Mouse (Mus musculus) right cerebral cortex, postnatal 10 days (tissue): ENCODE data around the gene Foxp4.

Source experiments
- DNase-seq, 2 experiments: peaks; one replicate each; pipeline ENCODE4 v3.0.0; 2021; ENCODE audit warnings: low spot score in 2 of 2

Gene Foxp4

GRCm38 (mm10) chr17:47936591-47936990 lies 12.1 kb upstream of the Foxp4 start:
- no peak for DNase-seq

DNA sequence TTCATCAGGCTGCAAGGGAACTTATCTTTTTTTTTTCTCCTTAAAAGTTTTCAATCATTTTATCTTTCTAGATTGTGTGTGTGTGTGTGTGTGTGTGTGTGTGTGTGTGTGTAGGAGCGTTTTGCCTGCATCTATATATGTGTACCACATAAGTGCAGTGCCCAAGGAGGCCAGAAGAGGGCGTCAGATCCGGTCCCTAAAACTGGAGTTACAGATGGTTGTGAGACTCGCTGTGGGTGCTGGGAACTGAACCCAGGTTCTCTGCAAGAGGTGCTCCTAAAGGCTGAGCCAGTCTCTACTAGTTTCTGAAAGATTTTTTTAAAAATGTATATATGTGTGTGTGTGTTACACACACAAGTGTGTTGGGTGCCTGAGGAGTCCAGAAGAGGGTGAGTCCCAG lies 5.0 kb upstream of the Foxp4 start:
- DNase-seq, result no peak

GRCm38 (mm10) chr17:47925988-47926387 lies 1.5 kb upstream of the Foxp4 start:
- DNase-seq, result no peak

- no peak for DNase-seq
These were observed 988 bp upstream of the Foxp4 start for GRCm38 (mm10) chr17:47925340-47925926.

- DNase-seq, result peak in 1 of 2 experiments; percentile 49
These were observed 615 bp downstream of the Foxp4 start for GRCm38 (mm10) chr17:47923678-47924382.

GRCm38 (mm10) chr17:47923011-47923677 lies 1.3 kb downstream of the Foxp4 start:
- peak in 1 of 2 experiments; percentile 43 for DNase-seq

- DNase-seq, result no peak
These were observed 1.9 kb downstream of the Foxp4 start for GRCm38 (mm10) chr17:47922579-47922978.

- no peak for DNase-seq
These were observed 2.3 kb downstream of the Foxp4 start for GRCm38 (mm10) chr17:47922116-47922515.

- DNase-seq, result no peak
These were observed 3.2 kb downstream of the Foxp4 start for GRCm38 (mm10) chr17:47921136-47921665.

GRCm38 (mm10) chr17:47919826-47920225 lies 4.6 kb downstream of the Foxp4 start:
- DNase-seq, result no peak

- DNase-seq, result no peak
These were observed 6.5 kb downstream of the Foxp4 start for GRCm38 (mm10) chr17:47917907-47918306.

GRCm38 (mm10) chr17:47917212-47917611 lies 7.2 kb downstream of the Foxp4 start:
- DNase-seq, result no peak

DNA sequence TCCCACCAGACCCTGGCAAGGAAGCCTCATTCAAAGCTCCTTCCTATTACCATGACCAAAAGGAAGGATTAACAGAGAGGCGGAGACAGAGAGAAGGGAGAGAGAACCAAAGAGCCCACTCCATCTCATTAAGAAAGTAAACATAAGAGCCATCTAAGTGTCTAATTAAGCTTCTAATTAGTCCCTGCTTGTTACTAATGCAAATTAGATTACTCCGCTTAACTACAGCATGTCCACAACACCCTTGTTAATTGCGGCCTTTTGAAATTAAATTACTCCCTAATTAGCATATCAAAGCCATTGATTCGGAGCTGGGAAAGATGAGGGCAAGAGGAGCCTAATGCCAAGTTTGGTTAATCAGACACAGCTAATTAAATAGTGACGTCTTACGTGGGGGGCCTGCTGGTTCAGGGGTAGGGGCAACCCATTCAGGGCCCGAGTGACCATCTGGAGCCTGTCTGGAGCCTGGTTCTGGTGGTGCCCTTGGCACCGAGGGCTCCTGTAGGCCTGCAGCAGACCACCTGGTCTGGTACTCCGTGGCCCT lies 9.7 kb downstream of the Foxp4 start:
- no peak for DNase-seq

- DNase-seq, result peak in 1 of 2 experiments; percentile 34
These were observed 15.1 kb downstream of the Foxp4 start for GRCm38 (mm10) chr17:47909091-47910001.

DNA sequence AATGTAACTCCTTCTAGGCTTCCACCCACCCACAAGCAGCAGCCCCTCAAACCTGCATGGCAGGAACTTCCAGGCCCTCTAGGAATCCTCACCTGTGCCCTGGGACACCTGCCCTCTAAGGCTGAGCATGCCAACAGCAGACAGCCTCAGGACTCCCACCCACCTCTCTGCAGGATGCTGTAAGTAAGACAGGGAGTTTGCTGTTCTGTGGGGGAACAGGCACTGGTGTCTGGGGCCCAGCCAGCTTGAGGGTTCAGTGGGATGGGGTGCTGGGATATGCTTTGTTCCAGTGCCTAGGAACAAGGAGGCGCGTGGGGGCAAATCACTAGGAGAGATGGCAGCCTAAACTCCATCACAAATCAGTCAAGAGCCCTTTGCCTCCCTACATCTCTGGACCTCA lies 16.4 kb downstream of the Foxp4 start:
- DNase-seq, result no peak

DNA sequence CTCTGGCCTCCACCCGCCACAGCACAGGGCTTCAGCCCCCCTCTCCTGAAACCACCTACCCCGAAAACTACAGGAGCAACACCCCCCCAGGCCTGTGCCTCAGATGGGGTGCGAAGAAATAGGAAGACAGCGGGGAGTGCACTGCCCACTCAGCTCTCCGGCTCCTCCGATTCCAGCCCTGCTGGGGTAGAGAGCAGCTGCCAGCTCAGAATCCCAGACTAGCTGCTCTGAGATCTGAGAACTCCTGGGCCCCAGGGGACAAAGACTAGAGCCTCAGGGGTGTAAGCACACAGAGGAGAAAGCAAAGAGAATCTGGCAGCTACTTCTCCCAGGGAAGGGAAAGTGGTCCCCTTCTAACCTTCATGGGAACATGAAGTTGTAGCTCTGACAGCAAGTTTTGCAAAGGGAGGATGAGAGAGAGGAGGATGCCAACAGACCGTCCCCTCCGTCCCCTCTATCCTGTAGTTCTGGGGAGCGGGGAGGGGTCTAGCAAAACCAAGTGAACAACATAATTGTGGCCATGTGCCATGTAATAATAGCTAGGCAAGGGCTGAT lies 17.0 kb downstream of the Foxp4 start:
- no peak for DNase-seq

- peak; percentile 56 to 69 for DNase-seq
These were observed 20.4 kb downstream of the Foxp4 start for GRCm38 (mm10) chr17:47903846-47904680.

GRCm38 (mm10) chr17:47901782-47902181 lies 22.7 kb downstream of the Foxp4 start:
- DNase-seq, result no peak

GRCm38 (mm10) chr17:47900716-47901115 lies 23.7 kb downstream of the Foxp4 start:
- no peak for DNase-seq

DNA sequence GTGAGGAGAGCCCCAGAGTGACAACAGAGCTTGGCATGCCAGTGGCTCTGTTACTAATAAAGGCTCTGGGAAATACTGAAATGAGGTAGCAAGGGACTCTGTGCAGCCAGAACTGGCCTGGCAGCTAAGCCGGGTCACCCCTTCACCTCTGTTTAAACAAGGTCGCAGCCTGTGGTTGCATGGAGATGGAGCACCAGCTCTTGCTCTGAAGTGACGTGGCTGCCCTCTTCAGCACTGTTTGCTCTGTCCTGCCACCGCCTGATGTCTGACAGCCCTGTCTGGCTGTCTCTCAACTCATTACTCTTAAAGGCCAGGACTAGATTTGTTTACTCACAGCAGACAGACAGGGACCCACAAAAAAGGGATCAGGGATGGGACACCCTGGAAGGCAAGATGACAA lies 25.3 kb downstream of the Foxp4 start:
- DNase-seq, result no peak
